Mouse (Mus musculus): Measurements from ENCODE around the gene Chaf1a.

DNA sequence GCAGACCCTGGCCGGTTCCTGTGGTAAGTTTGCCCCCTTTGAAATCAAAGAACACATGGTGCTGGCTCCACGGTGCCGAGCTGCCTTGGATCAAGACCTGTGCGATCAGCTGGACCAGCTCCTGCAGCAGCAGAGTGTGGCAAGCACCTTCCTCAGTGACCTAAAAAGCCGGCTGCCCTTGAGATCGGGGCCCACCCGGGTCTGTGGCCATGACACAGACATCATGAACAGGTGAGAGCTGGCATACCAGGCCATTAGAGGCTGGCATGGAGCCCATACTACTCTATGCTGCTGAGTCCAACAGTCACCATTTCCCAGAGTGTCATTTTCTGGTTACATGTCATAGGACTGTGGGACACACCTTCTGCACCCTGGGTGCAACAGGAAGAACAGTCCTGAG lies 21.8 kb downstream of the Chaf1a start:
- TF ChIP-seq CTCF (IDR thresholded peaks at IDR 0.05; ENCODE audit: low read depth, low read length) = no peak
- TF ChIP-seq POLR2A (IDR thresholded peaks at IDR 0.05; ENCODE audit: insufficient read depth, low read length) = no peak
